Mouse (Mus musculus): ENCODE measurements at regions not wholly inside any gene's neighbourhood (a gene's known extent, or its start where the extent isn't known, plus 50 kb on each side); places are given as distances from the start of the nearest gene placed in this dataset.

DNA sequence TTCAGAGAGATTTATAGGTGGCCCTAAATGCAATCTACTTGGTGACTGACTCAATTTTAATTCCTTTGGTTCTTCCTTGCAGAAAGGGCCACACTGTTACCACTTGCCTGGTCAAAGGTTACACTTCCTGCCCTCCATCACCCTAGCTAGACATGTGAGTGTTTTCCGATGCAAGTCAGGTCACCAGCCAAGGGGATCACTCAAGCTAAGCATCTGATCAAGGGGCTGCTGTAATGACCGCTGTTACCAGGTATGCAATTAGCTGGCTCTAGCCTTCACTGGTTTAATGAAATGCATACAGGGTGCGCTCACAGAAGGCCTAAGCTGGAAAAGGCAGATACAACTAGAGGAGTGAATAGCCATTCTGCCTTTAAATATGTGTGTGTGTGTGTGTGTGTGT, 105.1 kb downstream of the Mtx2 start:
- no peak for DNase-seq (ENCODE audit: low read depth, low spot score)

DNA sequence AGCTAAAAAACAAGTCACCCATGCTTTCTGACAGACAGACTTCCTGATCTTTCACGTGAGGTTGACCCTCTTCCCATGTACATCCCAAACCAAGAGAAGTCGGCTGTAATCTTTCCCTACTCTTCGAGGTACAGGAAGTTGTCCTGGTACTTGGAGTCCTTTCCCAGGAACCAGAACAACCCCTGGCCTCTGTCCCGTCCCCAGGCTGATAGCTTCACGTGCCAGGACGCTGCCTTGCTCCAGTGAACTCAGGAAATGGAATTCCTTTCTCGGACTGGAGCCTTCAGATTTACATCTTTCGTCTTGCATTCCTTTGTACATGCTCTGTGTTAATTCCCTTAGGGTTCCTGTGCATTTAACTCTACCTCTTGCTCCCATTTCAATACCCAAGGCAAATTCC, 107.6 kb downstream of the Mtx2 start:
- no peak for DNase-seq (ENCODE audit: low read depth, low spot score)

DNA sequence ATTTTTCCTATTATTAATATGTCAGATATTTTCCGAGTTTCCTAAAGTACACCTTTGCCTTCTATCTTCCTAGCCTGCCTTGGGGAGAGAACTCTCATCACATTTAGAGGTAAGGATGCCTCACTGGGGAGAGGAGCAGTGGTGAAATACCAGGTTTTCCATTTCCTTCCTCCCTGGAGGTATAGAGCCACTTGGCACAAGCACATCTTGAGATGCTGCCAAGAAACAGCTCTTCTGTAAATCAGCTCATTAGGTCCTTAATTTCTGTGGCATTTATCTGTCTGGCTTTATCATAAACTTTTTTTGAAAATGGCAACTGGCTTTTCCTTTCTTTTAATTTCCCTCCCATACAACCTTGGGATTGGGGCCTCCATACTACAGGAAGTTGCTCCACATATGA, 108.2 kb downstream of the Mtx2 start:
- no peak for DNase-seq (ENCODE audit: low read depth, low spot score)

DNA sequence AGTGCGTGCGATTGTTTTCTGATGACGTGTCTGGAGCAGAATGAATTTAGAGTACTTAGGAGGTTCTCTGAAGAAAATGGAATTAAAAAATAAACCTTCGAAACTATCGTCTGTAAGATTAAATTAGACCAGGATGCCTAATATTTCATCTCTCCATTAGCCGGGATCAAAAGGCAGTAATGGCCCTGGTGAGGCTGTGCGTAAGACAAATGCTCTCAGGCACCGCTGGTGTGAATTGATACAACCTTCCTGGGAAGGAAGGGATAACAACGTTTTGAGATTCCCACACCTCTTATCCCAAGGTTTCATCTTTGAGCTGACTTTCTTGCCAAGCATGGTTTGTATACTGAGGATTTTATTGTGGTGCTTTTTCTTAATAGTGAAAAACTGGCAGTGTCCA, 113.1 kb downstream of the Mtx2 start:
- DNase-seq (ENCODE audit: low read depth, low spot score), result no peak

DNA sequence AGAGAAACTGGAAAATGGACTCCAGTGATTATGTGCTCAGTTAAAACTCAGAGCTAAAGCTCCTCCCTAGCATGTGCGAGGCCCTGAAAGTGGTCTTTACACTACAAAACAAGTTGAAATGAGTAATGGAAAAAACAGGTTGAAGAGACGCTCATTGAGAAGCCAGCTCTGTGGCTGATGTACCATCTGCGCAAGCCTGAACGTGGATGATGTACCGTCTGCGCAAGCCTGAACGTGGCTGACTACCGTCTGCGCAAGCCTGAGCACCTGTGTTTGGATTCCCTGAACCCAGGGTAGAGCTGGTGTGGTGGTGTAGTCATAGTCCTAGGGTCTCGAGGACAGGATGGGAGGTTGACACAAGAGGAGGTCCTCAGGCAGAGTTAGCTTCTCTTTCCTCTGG, 116.4 kb downstream of the Mtx2 start:
- DNase-seq (ENCODE audit: low read depth, low spot score), result no peak

DNA sequence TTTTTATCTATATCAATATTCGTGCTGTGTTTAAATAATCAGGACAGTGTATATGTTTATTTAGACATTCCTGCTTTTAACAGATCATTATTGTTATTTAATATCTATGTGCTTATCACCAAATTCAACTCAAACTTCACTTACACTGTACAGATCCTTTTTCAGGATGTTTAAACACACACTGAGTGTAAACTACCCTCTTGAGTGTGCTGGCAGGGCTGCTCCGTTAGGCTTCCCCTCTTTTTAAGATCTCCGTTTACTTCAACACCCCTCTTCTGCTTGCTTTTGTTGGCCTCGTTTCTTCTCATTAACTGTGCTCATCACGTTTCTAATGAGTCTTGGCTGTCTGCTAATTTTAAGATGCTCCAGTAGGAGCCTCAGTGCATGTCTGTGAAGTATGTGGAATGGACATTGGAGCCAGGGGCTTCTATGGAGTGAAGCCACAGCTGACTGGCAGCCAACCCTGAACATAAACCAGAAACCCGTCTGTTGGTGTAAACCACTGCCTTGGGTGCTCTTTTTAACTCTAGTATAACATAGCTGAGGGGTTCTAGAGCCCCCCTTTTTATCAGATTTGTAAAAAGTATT, 117.1 kb downstream of the Mtx2 start:
- DNase-seq (ENCODE audit: low read depth, low spot score), result no peak

DNA sequence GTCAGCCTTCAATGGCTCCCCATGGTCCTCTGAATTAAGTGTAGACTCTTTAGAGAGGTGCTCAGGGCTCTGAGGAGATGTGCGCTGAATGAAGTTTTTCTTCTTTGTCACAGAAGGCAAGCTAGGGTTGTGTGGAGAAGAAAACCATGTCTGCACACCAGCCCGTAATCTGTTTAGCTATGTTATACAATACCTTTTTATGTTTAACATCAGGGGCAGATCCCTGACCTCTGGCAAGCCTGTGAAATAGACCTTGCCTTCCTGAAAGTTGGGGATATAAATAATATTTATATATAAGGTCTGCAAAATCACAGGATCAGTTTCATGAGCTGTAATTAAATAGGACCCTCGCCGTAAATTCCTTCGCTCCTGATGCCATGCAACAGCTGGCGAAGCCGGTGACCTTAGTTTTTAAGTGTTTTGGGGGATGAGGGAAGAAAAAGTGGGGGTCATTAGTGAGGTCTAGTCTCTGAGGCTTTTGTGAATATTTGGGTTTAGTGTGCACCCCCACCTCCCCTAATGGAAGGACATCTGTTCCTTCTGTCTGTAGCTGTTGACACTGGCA, 119.7 kb downstream of the Mtx2 start:
- no peak for DNase-seq (ENCODE audit: low read depth, low spot score)

DNA sequence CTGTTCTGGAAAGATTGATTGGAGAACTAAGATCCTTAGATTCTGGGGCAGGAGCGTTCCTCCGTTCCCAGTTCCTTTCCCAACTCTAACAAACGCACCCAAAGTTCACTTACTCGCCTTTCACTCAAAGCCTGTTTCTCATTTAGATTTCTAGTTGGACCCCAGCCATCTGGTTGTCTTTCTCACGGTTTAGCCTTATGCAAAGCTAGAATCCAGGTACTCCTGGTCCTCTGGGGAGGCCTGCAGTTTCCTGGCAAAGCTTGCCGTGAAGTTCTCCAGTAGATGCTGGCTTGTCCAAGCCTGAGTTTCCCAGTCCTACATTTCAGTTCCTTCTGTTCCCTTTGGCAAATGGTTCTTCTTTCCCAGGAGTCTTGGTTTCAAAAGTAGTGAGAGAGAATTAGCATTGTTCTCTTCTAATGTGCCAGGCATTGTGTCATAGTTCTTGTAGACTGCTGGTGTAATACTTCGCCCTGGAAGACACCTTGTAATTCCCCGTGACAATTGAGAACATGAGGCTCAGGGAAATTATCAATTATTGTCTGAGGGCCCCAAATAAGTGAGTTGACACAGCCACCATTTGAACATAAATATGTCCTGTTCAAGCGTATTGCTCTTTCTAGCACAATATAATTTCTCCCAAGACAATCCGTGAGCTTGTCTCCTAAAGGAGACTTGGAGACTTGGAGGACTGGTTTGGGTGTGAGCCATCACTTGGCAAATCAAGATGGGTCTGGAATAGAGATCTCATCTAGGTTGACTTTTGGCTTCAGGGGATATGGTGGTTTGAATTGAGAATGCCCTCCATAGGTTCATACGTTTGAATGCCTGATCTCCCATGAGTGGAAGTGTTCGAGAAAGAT, 126.0 kb downstream of the Mtx2 start:
- no peak for DNase-seq (ENCODE audit: low read depth, low spot score)

DNA sequence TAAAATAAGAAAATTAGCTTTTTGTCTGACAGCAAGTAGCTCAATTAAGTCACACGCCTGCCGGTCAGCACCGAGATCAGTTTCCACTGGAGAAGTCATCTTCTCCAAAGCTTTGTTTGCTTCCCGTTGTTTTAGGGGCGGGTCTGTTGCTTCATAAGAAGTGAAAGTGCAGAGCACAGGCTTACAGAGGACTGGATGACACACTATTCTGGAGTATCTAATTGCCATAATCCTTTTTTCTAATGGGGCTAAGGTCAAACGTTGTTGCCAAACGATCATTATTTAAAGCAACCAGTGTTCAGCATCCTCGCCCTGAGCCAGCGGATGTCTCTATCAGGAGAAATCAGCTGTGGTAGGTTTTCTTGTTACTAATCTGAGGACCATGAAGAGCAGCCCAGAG, 128.5 kb downstream of the Mtx2 start:
- no peak for DNase-seq (ENCODE audit: low read depth, low spot score)

DNA sequence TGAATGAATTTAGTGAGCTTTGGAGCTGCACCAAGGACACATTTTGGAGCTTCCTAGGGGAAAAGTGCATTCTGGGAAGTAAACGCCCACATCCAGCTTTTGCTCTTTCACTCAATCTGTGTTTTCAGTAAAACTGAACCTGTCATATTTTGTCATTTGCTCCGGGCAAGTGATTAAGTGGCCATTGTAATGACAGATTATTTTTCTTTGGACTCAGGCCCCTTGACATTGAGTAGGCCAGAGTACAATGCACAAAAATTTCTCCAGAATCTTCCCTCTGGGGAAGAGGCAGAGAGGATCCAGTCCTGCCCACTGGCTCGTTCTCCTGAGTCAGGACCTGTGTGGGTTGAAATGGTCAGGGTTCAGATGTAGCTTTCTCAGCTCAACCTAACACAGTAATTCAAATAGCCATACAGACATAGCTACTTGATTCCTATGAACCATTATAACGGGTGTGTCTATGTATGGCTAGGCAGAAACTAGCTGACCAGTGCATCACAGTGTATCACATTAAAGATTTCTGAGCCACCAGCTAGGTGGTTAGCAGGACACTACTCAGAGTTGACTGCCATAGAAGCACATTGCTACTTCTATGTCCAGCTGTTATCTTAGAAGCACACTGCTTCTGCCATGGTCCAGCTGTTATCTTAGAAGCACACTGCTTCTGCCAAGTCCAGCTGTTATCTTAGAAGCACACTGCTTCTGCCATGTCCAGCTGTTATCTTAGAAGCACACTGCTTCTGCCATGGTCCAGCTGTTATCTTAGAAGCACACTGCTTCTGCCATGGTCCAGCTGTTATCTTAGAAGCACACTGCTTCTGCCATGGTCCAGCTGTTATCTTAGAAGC, 129.9 kb downstream of the Mtx2 start:
- DNase-seq (ENCODE audit: low read depth, low spot score), result no peak

DNA sequence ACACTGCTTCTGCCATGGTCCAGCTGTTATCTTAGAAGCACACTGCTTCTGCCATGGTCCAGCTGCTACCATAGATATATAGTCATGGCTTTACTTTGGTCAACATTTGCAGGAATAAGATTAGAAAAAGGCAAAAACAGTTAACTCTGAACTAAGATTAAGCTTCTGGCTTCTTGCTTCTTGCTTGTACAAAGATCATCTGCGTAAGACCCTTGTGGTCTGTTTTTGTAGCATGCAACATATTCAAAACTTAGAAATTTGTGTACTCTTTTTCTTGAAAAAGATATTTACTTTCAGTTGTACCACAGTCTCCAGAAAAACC, 130.5 kb downstream of the Mtx2 start:
- no peak for DNase-seq (ENCODE audit: low read depth, low spot score)

DNA sequence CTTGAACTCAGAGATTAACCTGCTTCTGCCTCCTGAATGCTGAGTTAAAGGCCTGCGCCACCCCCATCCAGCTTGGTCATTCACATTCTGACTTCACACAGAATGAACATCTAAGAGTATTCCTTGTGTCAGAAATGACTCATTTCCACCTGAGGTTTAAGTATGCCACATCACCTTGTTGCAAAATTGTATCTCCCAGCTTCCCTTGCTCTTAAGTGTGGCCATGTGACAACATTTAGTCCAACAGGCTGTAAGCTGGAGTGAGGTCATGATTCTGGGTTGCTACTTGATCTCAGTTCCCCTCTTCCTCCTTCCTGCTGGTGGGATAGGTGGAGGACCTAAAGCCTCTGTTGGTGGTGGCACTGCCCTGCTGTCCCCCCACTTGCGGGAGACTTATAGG, 131.0 kb downstream of the Mtx2 start:
- no peak for DNase-seq (ENCODE audit: low read depth, low spot score)

DNA sequence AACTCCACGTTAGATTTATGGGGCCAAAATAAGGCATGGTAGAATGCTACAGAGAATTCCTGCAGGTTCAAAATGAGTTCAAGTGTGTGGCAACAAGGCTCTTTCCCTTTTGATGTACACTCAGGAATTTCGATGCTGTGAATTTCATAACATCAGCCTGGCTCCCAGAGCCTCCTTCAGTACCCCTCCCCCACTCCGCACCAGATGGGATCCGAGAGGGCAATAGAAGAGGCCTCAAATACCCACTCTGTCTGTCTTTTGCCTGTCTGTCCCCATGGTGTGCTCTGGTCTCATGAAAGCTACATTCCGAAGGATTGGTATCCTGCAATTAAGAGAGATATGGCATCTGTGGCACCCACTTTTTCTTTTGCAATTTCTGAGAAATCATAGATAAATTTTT, 134.3 kb downstream of the Mtx2 start:
- no peak for DNase-seq (ENCODE audit: low read depth, low spot score)

DNA sequence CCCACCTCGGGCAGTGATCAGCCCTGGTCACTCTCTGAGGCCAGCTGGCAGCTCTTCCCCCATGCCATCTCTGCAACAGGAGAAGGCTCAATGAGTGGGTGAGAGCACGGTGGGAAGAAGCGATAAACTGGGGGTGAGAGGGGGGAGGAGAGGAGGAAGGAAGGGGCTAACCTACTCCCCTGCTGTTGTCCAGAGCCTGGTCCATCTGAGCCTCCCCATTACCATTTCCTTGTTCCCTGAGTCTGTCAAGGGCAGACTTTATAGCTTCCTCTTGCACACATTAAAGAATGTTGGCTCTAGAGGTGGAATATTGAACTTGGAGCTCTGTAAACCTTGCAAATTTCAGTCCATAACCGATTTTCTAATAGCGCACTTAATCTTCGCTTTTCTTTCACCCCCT, 136.8 kb downstream of the Mtx2 start:
- no peak for DNase-seq (ENCODE audit: low read depth, low spot score)

DNA sequence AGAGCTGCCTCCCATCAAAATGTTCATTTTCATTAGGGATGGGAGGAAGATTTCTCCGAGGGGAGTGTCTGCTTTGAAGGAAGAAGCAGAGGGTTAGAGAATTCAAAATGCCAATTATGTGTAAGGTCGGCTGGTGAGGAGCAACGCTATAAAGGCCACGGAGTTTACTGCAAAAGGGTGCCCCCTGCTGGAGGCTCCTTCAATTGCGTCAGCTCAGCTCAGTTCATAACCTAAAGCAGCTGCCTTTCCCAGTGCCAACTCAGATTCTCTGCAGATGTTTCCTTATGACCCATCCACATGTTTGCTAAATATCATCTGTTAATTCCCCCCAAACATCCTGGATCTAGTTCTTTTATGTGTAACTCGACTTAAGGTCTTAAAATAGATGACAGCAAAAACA, 138.8 kb downstream of the Mtx2 start:
- DNase-seq (ENCODE audit: low read depth, low spot score), result peak; percentile 43

DNA sequence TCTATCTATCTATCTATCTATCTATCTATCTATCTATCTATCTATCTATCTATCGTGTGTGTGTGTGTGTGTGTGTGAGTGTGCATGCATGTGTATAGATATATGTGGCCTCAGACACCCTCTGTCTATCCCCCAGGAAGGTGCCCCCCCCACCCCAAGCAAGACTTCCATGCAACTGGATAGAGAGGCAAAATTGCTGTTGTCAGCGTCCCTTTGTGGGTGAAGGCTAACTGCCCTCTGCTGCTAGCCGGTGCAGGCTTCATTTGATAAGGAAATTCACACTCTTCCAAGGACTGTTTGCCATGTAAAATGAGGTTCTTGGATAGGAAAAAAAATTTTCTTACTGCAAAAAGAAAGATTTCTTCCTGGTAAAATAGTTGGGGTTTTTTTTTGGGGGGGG, 139.4 kb downstream of the Mtx2 start:
- no peak for DNase-seq (ENCODE audit: low read depth, low spot score)

DNA sequence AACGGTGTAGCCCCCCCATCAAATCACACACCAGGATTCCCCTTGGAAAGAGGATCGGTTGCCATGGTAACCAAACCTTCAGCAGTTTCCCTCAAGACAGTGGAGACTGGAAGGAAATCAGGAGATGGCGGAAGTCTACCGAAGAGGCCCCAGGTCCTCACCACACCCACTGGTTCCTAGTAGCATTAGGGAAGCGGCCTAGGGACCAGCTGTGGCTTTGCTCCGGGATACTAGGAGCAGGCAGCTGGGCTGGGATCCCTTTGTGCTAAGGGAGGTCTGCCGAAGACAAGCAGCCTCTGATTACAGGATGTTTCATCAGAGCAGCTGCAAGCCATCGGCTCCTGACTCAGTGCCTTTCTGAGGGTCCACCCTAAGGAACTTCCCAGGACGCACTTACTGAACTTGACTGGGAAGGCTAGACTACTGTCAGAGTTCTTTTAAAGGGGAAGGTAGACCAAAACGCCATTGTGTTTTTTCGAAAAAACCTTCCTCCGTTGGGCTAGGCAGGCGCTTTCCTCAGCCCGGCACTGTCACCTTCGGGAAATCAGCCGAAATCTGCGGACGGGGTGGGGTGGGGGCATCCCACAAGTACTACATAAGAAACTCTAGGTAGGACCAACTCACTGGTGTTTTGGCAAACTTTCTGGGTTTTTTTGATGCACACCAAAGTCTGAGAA, 139.9 kb downstream of the Mtx2 start:
- no peak for DNase-seq (ENCODE audit: low read depth, low spot score)

DNA sequence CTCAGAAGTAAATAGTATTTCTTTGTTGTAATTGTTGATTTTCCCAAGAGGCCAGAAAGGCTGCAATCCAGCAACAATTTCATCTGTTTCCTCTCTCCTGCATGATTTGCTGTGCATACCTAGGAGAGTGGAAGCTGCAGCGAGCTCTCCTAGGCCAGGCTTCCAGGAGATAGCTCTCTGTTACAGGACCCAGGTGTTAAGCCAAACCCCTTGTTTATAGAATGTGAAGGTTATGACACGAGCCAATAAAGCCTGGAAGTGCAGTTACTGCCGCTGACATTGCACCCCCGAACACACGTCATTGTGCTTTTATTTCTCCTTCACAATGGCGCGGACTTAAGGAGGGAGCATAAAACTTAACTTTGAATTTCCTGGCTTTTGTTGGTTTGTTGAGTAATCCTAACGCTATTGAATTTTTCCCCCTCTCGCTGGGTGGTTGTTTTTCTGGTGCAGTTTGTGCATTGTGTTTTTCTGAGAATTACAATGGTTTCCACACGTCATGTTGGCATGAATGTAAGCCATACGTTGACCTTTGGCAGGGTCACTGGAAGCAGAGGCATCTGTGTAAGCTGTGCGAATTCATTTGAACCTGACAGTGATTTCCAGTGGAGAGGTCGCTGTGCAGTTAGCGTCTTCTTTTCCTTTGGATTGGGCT, 145.1 kb downstream of the Mtx2 start:
- DNase-seq (ENCODE audit: low read depth, low spot score), result no peak

DNA sequence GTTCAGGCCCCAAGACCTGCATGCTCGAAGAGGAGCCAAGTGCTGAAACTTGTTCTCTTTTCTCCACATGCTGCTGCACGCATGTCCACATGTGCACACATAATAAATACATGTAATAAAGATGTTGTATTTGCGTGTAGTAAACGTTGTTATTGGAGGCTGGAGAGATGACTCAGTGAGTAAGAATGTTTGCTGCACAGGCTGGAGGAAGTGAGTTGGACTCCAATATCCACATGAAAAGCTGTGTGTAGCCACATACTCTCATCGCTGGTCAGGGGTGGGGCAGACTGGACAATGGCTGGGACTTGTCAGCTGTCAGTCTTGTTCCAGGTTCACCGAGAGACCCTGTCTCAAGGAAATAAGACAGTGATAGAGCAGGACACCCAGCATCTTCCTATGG, 147.8 kb downstream of the Mtx2 start:
- DNase-seq (ENCODE audit: low read depth, low spot score), result no peak

DNA sequence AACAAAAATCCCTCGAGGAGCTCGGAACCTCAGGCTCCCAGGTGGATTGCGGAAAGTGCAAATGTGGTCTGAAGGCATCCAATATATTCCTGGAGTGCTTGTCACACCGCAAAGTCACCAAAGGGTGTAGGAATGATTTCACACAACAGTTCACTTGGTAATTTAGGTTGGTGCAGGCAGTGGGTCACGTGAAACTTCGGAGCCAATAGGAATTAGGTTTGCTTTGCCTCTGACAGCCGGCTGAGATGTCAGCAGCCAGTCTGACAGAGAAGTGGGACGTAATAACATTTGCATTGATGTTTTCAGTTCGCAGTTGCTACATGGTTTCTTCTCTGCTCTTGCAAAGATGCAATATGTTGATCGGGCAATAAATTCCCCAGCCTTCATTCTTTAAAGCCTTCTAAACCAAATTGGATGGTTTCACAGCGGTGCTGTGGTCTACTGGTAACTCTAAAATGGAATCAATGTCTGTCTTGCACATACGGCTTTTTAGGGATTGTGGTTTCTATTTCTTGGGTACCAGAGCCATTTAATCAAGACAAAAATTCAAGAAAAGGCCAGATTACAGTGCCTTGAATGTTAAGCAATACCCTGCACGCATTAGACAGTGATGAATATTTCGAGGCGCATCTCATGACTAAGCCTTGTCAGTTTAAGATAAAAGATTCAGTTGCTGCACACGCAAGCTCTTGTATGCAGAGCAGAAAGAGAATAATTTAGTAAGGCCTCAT, 149.2 kb downstream of the Mtx2 start:
- no peak for DNase-seq (ENCODE audit: low read depth, low spot score)

DNA sequence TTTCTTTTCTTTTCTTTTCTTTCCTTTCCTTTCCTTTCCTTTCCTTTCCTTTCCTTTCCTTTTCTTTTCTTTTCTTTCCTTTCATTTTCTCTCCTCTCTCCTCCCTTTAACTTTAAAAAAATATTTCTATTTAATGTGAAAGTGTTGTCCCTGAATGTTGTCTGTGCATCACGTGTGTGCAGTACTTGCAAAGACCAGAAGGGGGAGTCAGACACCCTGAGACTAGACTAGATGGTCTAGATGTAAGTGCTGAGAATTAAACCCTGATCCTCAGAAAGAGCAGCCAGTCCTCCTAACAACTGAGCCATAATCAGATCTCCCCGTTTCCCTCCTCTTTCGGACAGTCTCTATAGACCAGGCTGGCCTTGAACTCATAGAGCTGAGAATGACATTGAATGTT, 151.7 kb downstream of the Mtx2 start:
- no peak for DNase-seq (ENCODE audit: low read depth, low spot score)
